Mouse (Mus musculus) myocyte (in vitro differentiated cells): ENCODE results near the gene Atad3a. TPM values are rescaled to one million over a fixed set of nuclear protein-coding genes. Genes with fewer than 3 reads are reported as not detected.
"Not testable (repeated sequence)": the region's sequence is repeated elsewhere in the genome, so short reads cannot be mapped to it uniquely, and the experiment has no call there.

Source experiments
- H3K27me3 ChIP-seq: one replicate; pipeline ENCODE4 v1.6.1; 2011; ENCODE audit not compliant: control insufficient read depth, insufficient read depth, insufficient read length
- H3K36me3 ChIP-seq: one replicate; pipeline ENCODE4 v1.6.1; 2011; ENCODE audit not compliant: control insufficient read depth, insufficient read depth
- H3K4me2 ChIP-seq: one replicate; pipeline ENCODE4 v1.6.1; 2011; ENCODE audit warnings: low read depth, control low read depth
- H3K4me3 ChIP-seq: one replicate; pipeline ENCODE4 v1.5.1; 2011; ENCODE audit warnings: mild to moderate bottlenecking, control low read depth, moderate library complexity
- H3K79me2 ChIP-seq: one replicate; pipeline ENCODE4 v1.6.1; 2011; ENCODE audit not compliant: control insufficient read depth, insufficient read depth
- H3ac ChIP-seq: one replicate; pipeline ENCODE4 v1.6.1; 2011; ENCODE audit not compliant: control insufficient read depth, insufficient read length
- CEBPB ChIP-seq: IDR thresholded peaks from 2 replicates; pipeline ENCODE4 v1.6.1; 2011; ENCODE audit warnings: mild to moderate bottlenecking, moderate library complexity; ENCODE audit not compliant: poor library complexity, insufficient read depth, severe bottlenecking
- E2F4 ChIP-seq: IDR thresholded peaks from one replicate; pipeline ENCODE4 v1.6.1; 2011; ENCODE audit warnings: mild to moderate bottlenecking, control low read depth, moderate library complexity; ENCODE audit not compliant: insufficient read depth
- MAX ChIP-seq: IDR thresholded peaks from one replicate; pipeline ENCODE4 v1.6.1; 2011; ENCODE audit warnings: low read depth, mild to moderate bottlenecking, control low read depth
- MYOD1 ChIP-seq, 3 experiments: IDR thresholded peaks; one replicate each; pipeline ENCODE4 v1.6.1; 2011; ENCODE audit warnings: control low read depth in 2 of 3, low read depth in 2 of 3, mild to moderate bottlenecking in 2 of 3, moderate library complexity in 1 of 3; ENCODE audit not compliant: insufficient read length in 2 of 3, control insufficient read depth in 1 of 3
- MYOG ChIP-seq, 3 experiments: IDR thresholded peaks; one replicate each; pipeline ENCODE4 v1.6.1; 2011; ENCODE audit warnings: control low read depth in 2 of 3, low read depth in 2 of 3, mild to moderate bottlenecking in 2 of 3; ENCODE audit not compliant: insufficient read length in 2 of 3, control insufficient read depth in 1 of 3, insufficient read depth in 1 of 3
- POLR2A ChIP-seq: IDR thresholded peaks from one replicate; pipeline ENCODE4 v1.6.1; 2011; ENCODE audit warnings: low read depth, mild to moderate bottlenecking, control low read depth, moderate library complexity; ENCODE audit not compliant: insufficient read length
- POLR2AphosphoS2 ChIP-seq: IDR thresholded peaks from one replicate; pipeline ENCODE4 v1.6.1; 2011; ENCODE audit warnings: low read depth, control low read depth; ENCODE audit not compliant: insufficient read length
- REST ChIP-seq: IDR thresholded peaks from one replicate; pipeline ENCODE4 v1.6.1; 2011; ENCODE audit warnings: mild to moderate bottlenecking, control low read depth, moderate library complexity; ENCODE audit not compliant: insufficient read depth, insufficient read length
- SRF ChIP-seq: IDR thresholded peaks from one replicate; pipeline ENCODE4 v1.6.1; 2011; ENCODE audit warnings: low read depth; ENCODE audit not compliant: control insufficient read depth, insufficient read length
- TCF12 ChIP-seq: IDR thresholded peaks from one replicate; pipeline ENCODE4 v1.6.1; 2011; ENCODE audit warnings: mild to moderate bottlenecking, control low read depth; ENCODE audit not compliant: poor library complexity, insufficient read depth, severe bottlenecking
- TCF3 ChIP-seq: IDR thresholded peaks from one replicate; pipeline ENCODE4 v1.6.1; 2011; ENCODE audit warnings: low read depth, control low read depth; ENCODE audit not compliant: insufficient read length
- USF1 ChIP-seq: IDR thresholded peaks from one replicate; pipeline ENCODE4 v1.6.1; 2011; ENCODE audit warnings: low read depth, mild to moderate bottlenecking, control low read depth, moderate library complexity
- polyA plus RNA-seq: library from polyadenylated mRNA; unstranded; fragments of >200 nt; fragmentation: generic; extraction: Trizol; gene quantifications from one replicate; pipeline ENCODE4 v1.2.1, GENCODE M21; 2012; ENCODE audit warnings: missing spikeins

Gene Atad3a
- polyA plus RNA-seq, 1 experiment = 60.9 TPM

DNA sequence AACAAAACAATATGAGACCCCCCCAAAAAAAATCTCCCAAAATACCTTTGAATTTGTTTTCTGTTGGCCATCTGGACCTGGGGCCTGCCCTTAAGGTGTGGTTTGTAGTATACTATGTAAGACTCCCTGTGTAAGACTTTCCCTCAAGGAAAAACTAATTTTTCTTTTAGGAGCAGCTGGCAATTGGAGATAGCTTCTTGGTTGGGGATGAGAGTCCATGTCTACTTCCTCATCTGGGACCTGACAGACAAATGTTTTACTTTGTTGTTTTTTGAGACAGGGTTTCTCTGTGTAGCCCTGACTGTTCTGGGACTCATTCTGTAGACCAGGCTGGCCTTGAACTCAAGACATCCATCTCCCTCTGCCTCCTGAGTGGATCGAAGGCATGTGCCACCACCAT, 41.2 kb upstream of the Atad3a start:
- peaks cover 9% of the 10 kb centered on the region for H3K36me3 ChIP-seq
- no peaks in the 10 kb centered on the region for H3K27me3 ChIP-seq
- TF ChIP-seq TCF12 (no peak), CEBPB (no peak), E2F4 (no peak), SRF (no peak)
- no peak overlapping the region for H3K4me3 ChIP-seq
- peaks cover 24% of the 10 kb centered on the region for H3K79me2 ChIP-seq
- H3K4me2 ChIP-seq = no peak overlapping the region
- H3ac ChIP-seq = no peak overlapping the region

GRCm38 (mm10) chr4:155793730-155794129, 32.8 kb upstream of the Atad3a start:
- H3K27me3 ChIP-seq = peaks cover 15% of the 10 kb centered on the region
- no peak overlapping the region for H3ac ChIP-seq
- no peaks in the 10 kb centered on the region for H3K36me3 ChIP-seq
- H3K4me2 ChIP-seq = no peak overlapping the region
- TF ChIP-seq TCF12 = no peak
- no peak for TF ChIP-seq CEBPB
- no peak for TF ChIP-seq SRF
- no peak for TF ChIP-seq POLR2AphosphoS2
- TF ChIP-seq TCF3 = no peak
- TF ChIP-seq REST = no peak
- no peak for TF ChIP-seq MYOD1 (IDR thresholded peaks at IDR 0.05; ENCODE audit: control insufficient read depth in 1 of 3, insufficient read length in 2 of 3, low read depth in 2 of 3)
- no peak overlapping the region for H3K4me3 ChIP-seq
- H3K79me2 ChIP-seq = no peaks in the 10 kb centered on the region

GRCm38 (mm10) chr4:155791240-155791933, 30.5 kb upstream of the Atad3a start:
- Histone ChIP-seq H3K4me3 (no peak overlapping the region), H3K27me3 (peaks cover 15% of the 10 kb centered on the region), H3K79me2 (no peaks in the 10 kb centered on the region), H3K36me3 (no peaks in the 10 kb centered on the region), H3K4me2 (no peak overlapping the region), H3ac (no peak overlapping the region)
- TF ChIP-seq MYOG (IDR thresholded peaks at IDR 0.05; ENCODE audit: control insufficient read depth in 1 of 3, insufficient read depth in 1 of 3, insufficient read length in 2 of 3, low read depth in 2 of 3) = no peak
- no peak for TF ChIP-seq CEBPB
- no peak for TF ChIP-seq SRF
- no peak for TF ChIP-seq REST
- TF ChIP-seq USF1 = no peak
- no peak for TF ChIP-seq MYOD1 (IDR thresholded peaks at IDR 0.05; ENCODE audit: control insufficient read depth in 1 of 3, insufficient read length in 2 of 3, low read depth in 2 of 3)

GRCm38 (mm10) chr4:155790650-155791161, 29.8 kb upstream of the Atad3a start:
- Histone ChIP-seq H3K27me3 (peaks cover 15% of the 10 kb centered on the region), H3K4me3 (no peak overlapping the region), H3K79me2 (no peaks in the 10 kb centered on the region), H3K36me3 (no peaks in the 10 kb centered on the region), H3K4me2 (no peak overlapping the region), H3ac (no peak overlapping the region)
- TF ChIP-seq USF1 (no peak), REST (no peak), MYOG (IDR thresholded peaks at IDR 0.05; ENCODE audit: control insufficient read depth in 1 of 3, insufficient read depth in 1 of 3, insufficient read length in 2 of 3, low read depth in 2 of 3) (no peak), E2F4 (no peak), MAX (no peak), POLR2A (no peak), SRF (no peak), CEBPB (no peak), POLR2AphosphoS2 (no peak), TCF3 (no peak), TCF12 (no peak), MYOD1 (IDR thresholded peaks at IDR 0.05; ENCODE audit: control insufficient read depth in 1 of 3, insufficient read length in 2 of 3, low read depth in 2 of 3) (no peak)

DNA sequence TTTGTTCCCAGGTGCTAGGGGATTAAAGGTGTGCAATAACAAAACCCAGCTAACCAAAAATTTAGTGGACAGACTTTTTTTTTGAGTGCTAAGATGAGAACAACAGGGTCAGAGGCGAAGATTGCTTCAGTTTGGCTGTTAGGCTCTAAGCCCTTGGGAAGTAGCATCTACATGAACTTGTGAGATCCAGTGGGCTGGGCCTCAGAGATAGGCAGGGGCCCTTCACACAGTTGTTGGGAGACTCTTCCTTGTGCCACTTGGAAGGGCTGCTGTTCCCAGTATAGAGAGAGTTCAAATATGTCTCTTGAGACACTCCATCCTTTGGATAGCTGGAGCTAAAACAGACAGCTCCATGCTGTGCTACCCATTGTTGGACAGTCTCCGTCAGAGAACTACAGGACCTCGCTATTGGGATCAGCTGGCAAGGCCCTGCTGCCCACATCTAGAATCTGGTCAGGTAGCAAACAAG, 29.2 kb upstream of the Atad3a start, which contains the start of gene Ankrd65:
Ankrd65 (plus strand) TSS at position 419 of the 469 bp plus-strand sequence.
- Histone ChIP-seq H3K4me2 (no peak within 1 kb of the TSS), H3K36me3 (no peaks in the 10 kb centered on the region), H3K27me3 (peaks cover 15% of the 10 kb centered on the region), H3K4me3 (no peak within 1 kb of the TSS), H3K79me2 (no peaks in the 10 kb centered on the region), H3ac (no peak within 1 kb of the TSS)
- no peak for TF ChIP-seq MAX
- TF ChIP-seq CEBPB = no peak
- TF ChIP-seq REST = no peak
- TF ChIP-seq MYOD1 (IDR thresholded peaks at IDR 0.05; ENCODE audit: control insufficient read depth in 1 of 3, insufficient read length in 2 of 3, low read depth in 2 of 3) = no peak
- no peak for TF ChIP-seq TCF12
- TF ChIP-seq POLR2AphosphoS2 = no peak
- TF ChIP-seq SRF = no peak
- TF ChIP-seq USF1 = no peak
- no peak for TF ChIP-seq MYOG (IDR thresholded peaks at IDR 0.05; ENCODE audit: control insufficient read depth in 1 of 3, insufficient read depth in 1 of 3, insufficient read length in 2 of 3, low read depth in 2 of 3)
- no peak for TF ChIP-seq E2F4
- TF ChIP-seq TCF3 = no peak
- no peak for TF ChIP-seq POLR2A

GRCm38 (mm10) chr4:155788833-155789232, 27.9 kb upstream of the Atad3a start:
- not testable (repeated sequence) for H3K36me3 ChIP-seq, H3K79me2 ChIP-seq, H3K4me2 ChIP-seq, H3ac ChIP-seq, H3K4me3 ChIP-seq
- H3K27me3 ChIP-seq = peaks cover 15% of the 10 kb centered on the region
